Mouse (Mus musculus) forebrain, embryonic 12.5 days (tissue): ENCODE data around the gene Sf3a3. TPM values are rescaled to one million over a fixed set of nuclear protein-coding genes. Genes with fewer than 3 reads are reported as not detected.

Experiments used
- ATAC-seq: fragments of 200-750 bp; cut with Nextera tagmentation; 2 replicates; pipeline ENCODE4 v1.8.0; 2017; ENCODE audit warnings: moderate TSS enrichment; ENCODE audit not compliant: low FRiP score
- H3K27ac ChIP-seq: fragments of 300-500 bp; sonication (generic); 2 replicates; pipeline ENCODE4 v1.5.1; 2016; ENCODE audit warnings: mild to moderate bottlenecking
- H3K27me3 ChIP-seq: fragments of 300-500 bp; sonication (generic); 2 replicates; pipeline ENCODE4 v1.6.1; 2016; ENCODE audit warnings: mild to moderate bottlenecking
- H3K36me3 ChIP-seq: fragments of 300-500 bp; sonication (generic); replicated peaks from 2 replicates; pipeline ENCODE4 v1.6.1; 2016; ENCODE audit warnings: mild to moderate bottlenecking
- H3K4me1 ChIP-seq: fragments of 300-500 bp; sonication (generic); 2 replicates; pipeline ENCODE4 v1.6.1; 2016
- H3K4me2 ChIP-seq: fragments of 300-500 bp; sonication (generic); 2 replicates; pipeline ENCODE4 v1.6.1; 2016; ENCODE audit warnings: mild to moderate bottlenecking, moderate library complexity
- H3K4me3 ChIP-seq: fragments of 300-500 bp; sonication (generic); replicated peaks from 2 replicates; pipeline ENCODE4 v1.5.1; 2016; ENCODE audit warnings: mild to moderate bottlenecking
- H3K9ac ChIP-seq: fragments of 300-500 bp; sonication (generic); 2 replicates; pipeline ENCODE4 v1.6.1; 2016; ENCODE audit warnings: mild to moderate bottlenecking
- H3K9me3 ChIP-seq: fragments of 300-500 bp; sonication (generic); 2 replicates; pipeline ENCODE4 v1.6.1; 2016
- WGBS: fragments of 180-500 bp; shearing (Covaris S2); methylation state at CpG from one replicate; pipeline ENCODE4 v1.1.7; 2016; 5-methylcytosine and 5-hydroxymethylcytosine counted together
- polyA plus RNA-seq: library from polyadenylated mRNA; unstranded; fragments of >200 nt; fragmentation: Nextera tagmentation; extraction: Ambion mirVana; gene quantifications from 2 replicates; pipeline ENCODE4 v1.2.1, GENCODE M21; 2016

Sf3a3 gene
- polyA plus RNA-seq, result 203 and 204 TPM in 2 replicates

GRCm38 (mm10) chr4:124714545-124715481, at the start of gene Sf3a3:
Sf3a3 (plus strand) TSS chr4:124714776.
- Histone ChIP-seq H3K36me3 (peaks cover 37% of the 10 kb centered on the region), H3K4me2 (peak within 1 kb of the TSS; percentile 97), H3K4me1 (peaks cover 25% of the 10 kb centered on the region), H3K4me3 (peak within 1 kb of the TSS; percentile 89), H3K27me3 (peaks cover 6% of the 10 kb centered on the region), H3K9ac (peak within 1 kb of the TSS; percentile 88), H3K9me3 (no peaks in the 10 kb centered on the region), H3K27ac (peak within 1 kb of the TSS; percentile 76)
- under 1% methylated on average over 57 of the region's 57 CpGs for WGBS
- peak; percentile 95 for ATAC-seq

- H3K4me1 ChIP-seq, result peaks cover 58% of the 10 kb centered on the region
- H3K36me3 ChIP-seq, result no peaks in the 10 kb centered on the region
- H3K4me3 ChIP-seq, result no peak overlapping the region
- peak overlapping the region; percentile 34 for H3K4me2 ChIP-seq
- peaks cover 93% of the 10 kb centered on the region for H3K27me3 ChIP-seq
- no peak; the same call in 1 of the 2 replicates for ATAC-seq
- peak overlapping the region; percentile 66 for H3K27ac ChIP-seq
- WGBS, result 11% methylated on average over 14 of the region's 14 CpGs
- H3K9ac ChIP-seq, result peak overlapping the region; percentile 38; the same call in 1 of the 2 replicates
- no peaks in the 10 kb centered on the region for H3K9me3 ChIP-seq
These were observed 47.0 kb upstream of the Sf3a3 start for GRCm38 (mm10) chr4:124667476-124668033.

DNA sequence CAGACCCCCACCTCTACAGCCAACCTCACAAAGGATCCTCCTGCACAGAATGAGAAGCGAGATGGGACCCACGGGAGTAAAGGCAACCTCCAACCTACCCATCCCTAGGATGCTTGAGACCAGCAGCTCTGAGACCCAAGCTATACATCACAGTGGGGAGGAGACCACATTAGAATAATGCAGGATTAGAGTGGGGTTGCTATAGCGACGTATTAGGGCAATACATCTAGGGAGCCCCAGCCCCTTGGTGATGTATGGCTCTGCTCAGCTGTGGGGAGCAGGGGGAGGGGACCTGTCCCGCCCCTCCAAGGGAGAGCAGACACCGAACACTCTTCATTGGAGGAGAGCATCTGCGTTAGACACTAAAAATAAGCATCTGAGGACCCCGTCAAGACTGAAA, 46.5 kb upstream of the Sf3a3 start:
- Histone ChIP-seq H3K27ac (peak overlapping the region; percentile 66), H3K27me3 (peaks cover 88% of the 10 kb centered on the region), H3K9ac (0 out of 2 replicates have a peak overlapping the region, but pooled peaks have one; percentile 38), H3K4me3 (no peak overlapping the region), H3K4me1 (peaks cover 59% of the 10 kb centered on the region), H3K9me3 (no peaks in the 10 kb centered on the region), H3K4me2 (peak overlapping the region; percentile 34), H3K36me3 (no peaks in the 10 kb centered on the region)
- ATAC-seq, result peak; percentile 78
- WGBS, result 6% methylated on average over 8 of the region's 8 CpGs

GRCm38 (mm10) chr4:124670232-124670631, 44.3 kb upstream of the Sf3a3 start:
- no peak overlapping the region for H3K27ac ChIP-seq
- H3K36me3 ChIP-seq, result no peaks in the 10 kb centered on the region
- no peak overlapping the region for H3K9ac ChIP-seq
- ATAC-seq, result no peak
- H3K4me2 ChIP-seq, result no peak overlapping the region
- H3K9me3 ChIP-seq, result no peaks in the 10 kb centered on the region
- H3K4me1 ChIP-seq, result peaks cover 62% of the 10 kb centered on the region
- WGBS, result 65% methylated on average over 8 of the region's 8 CpGs
- no peak overlapping the region for H3K4me3 ChIP-seq
- peaks cover 78% of the 10 kb centered on the region for H3K27me3 ChIP-seq

GRCm38 (mm10) chr4:124671583-124671982, 43.0 kb upstream of the Sf3a3 start:
- ATAC-seq, result no peak
- 0 out of 2 replicates have a peak overlapping the region, but pooled peaks have one; percentile 16 for H3K4me3 ChIP-seq
- 31% methylated on average over 7 of the region's 7 CpGs for WGBS
- H3K4me1 ChIP-seq, result peaks cover 62% of the 10 kb centered on the region
- peaks cover 64% of the 10 kb centered on the region for H3K27me3 ChIP-seq
- no peak overlapping the region; the same call in 1 of the 2 replicates for H3K9ac ChIP-seq
- peak overlapping the region; percentile 51 for H3K4me2 ChIP-seq
- H3K9me3 ChIP-seq, result no peaks in the 10 kb centered on the region
- peak overlapping the region; percentile 74 for H3K27ac ChIP-seq
- no peaks in the 10 kb centered on the region for H3K36me3 ChIP-seq

- H3K27me3 ChIP-seq, result peaks cover 54% of the 10 kb centered on the region
- peak overlapping the region; percentile 51 for H3K4me2 ChIP-seq
- H3K4me1 ChIP-seq, result peaks cover 53% of the 10 kb centered on the region
- ATAC-seq, result peak; percentile 80
- peak overlapping the region; percentile 16 for H3K4me3 ChIP-seq
- WGBS, result 3% methylated on average over 28 of the region's 31 CpGs
- peak overlapping the region; percentile 79 for H3K27ac ChIP-seq
- peaks cover 5% of the 10 kb centered on the region for H3K36me3 ChIP-seq
- no peaks in the 10 kb centered on the region for H3K9me3 ChIP-seq
- 0 out of 2 replicates have a peak overlapping the region, but pooled peaks have one; percentile 21 for H3K9ac ChIP-seq
These were observed 41.9 kb upstream of the Sf3a3 start for GRCm38 (mm10) chr4:124672347-124673320.

DNA sequence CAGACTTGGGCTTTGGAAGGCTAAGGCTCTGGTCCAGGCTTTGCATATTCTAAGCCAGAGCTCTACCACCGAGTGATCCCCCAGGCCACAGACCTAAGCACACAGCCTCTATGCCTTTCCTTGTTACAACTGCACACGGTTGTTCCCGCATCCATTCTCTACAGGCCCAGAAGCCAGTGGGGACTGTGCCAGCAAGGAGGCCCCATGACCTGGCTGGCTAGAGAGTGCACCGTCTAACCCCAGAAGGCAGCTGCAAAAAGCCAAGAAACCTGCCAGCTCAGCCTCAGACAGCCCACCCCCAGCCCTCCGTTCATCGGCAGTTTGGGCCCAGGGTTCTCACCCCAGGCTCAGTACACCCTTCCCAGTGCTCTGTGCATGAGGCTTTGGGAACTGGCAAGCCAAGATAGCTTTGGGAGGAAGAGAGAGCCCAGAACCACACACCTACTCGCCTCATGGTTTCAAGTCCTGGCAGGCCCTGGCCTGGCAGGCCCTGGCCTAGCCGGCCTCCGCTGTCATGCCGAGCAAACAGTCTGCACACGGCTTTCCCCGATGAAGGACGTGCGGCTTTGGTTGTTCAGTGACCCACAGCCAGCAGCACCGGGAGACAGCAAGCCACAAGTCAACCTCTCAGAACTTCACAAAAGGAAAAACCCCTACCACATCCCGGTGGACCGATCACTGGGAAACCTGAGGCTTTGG, 40.1 kb upstream of the Sf3a3 start:
- Histone ChIP-seq H3K27ac (0 out of 2 replicates have a peak overlapping the region, but pooled peaks have one; percentile 19), H3K4me1 (peaks cover 42% of the 10 kb centered on the region), H3K36me3 (peaks cover 22% of the 10 kb centered on the region), H3K9me3 (no peaks in the 10 kb centered on the region), H3K4me2 (no peak overlapping the region), H3K9ac (no peak overlapping the region), H3K27me3 (peaks cover 36% of the 10 kb centered on the region), H3K4me3 (no peak overlapping the region)
- 51% methylated on average over 17 of the region's 17 CpGs for WGBS
- no peak for ATAC-seq

- H3K27me3 ChIP-seq, result peaks cover 32% of the 10 kb centered on the region
- H3K36me3 ChIP-seq, result peaks cover 27% of the 10 kb centered on the region
- no peak overlapping the region for H3K9ac ChIP-seq
- no peak overlapping the region for H3K4me3 ChIP-seq
- H3K9me3 ChIP-seq, result no peaks in the 10 kb centered on the region
- ATAC-seq, result no peak
- WGBS, result 2% methylated on average over 4 of the region's 4 CpGs
- H3K4me1 ChIP-seq, result peaks cover 42% of the 10 kb centered on the region
- no peak overlapping the region for H3K4me2 ChIP-seq
- H3K27ac ChIP-seq, result no peak overlapping the region
These were observed 39.5 kb upstream of the Sf3a3 start for GRCm38 (mm10) chr4:124675037-124675436.

DNA sequence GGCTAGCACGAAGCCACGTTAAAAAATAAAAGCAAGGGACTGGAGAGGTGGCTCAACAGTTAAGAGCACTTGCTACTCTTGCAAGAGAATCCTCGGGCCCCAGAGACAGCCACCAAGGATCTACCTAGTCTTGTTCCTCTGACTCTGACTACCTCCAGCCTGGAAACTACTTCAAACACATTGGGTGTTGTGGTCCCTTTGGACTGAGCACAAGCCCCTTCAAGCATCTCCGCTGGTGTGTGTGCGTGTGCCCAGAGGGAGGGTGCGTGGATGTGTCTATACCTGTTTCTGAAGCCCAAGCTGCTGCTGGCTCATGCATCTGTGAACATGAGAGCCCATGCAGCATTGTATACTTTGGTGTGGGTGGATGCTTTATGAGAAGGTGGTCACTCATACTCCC, 38.6 kb upstream of the Sf3a3 start:
- ATAC-seq, result no peak
- WGBS, result 79% methylated on average over 6 of the region's 6 CpGs
- H3K36me3 ChIP-seq, result peaks cover 37% of the 10 kb centered on the region
- peaks cover 23% of the 10 kb centered on the region for H3K27me3 ChIP-seq
- no peak overlapping the region for H3K27ac ChIP-seq
- H3K4me2 ChIP-seq, result no peak overlapping the region
- no peak overlapping the region for H3K4me3 ChIP-seq
- H3K4me1 ChIP-seq, result peaks cover 40% of the 10 kb centered on the region
- H3K9ac ChIP-seq, result no peak overlapping the region
- H3K9me3 ChIP-seq, result no peaks in the 10 kb centered on the region

- H3K4me3 ChIP-seq, result no peak overlapping the region
- WGBS, result 58% methylated on average over 7 of the region's 7 CpGs
- peaks cover 76% of the 10 kb centered on the region for H3K36me3 ChIP-seq
- no peak overlapping the region for H3K4me2 ChIP-seq
- H3K9ac ChIP-seq, result no peak overlapping the region
- no peaks in the 10 kb centered on the region for H3K4me1 ChIP-seq
- H3K9me3 ChIP-seq, result no peaks in the 10 kb centered on the region
- H3K27me3 ChIP-seq, result no peaks in the 10 kb centered on the region
- no peak overlapping the region for H3K27ac ChIP-seq
- no peak for ATAC-seq
These were observed 32.3 kb upstream of the Sf3a3 start for GRCm38 (mm10) chr4:124682270-124682669.

DNA sequence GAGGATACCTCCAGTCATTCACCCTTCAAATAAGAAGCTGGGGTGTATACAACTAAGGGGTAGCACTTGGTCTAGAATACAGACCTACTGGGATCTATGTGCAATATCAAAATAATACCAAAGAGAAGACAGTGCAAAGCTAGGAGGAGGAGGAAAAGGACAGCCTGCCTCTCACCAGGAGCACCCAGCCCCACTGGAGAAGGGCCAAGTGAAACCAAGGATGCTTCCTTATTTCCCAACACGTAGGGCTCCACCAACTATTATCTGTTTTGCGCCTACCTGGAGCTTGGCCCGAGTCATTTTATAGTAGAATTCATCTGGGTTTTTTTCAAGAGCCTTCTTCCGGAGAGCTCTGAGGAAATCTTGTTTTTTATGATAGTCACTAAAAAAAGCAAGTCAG, 31.1 kb upstream of the Sf3a3 start:
- Histone ChIP-seq H3K9ac (no peak overlapping the region), H3K27me3 (no peaks in the 10 kb centered on the region), H3K9me3 (no peaks in the 10 kb centered on the region), H3K4me1 (no peaks in the 10 kb centered on the region), H3K4me3 (no peak overlapping the region), H3K4me2 (no peak overlapping the region), H3K27ac (no peak overlapping the region), H3K36me3 (peaks cover 72% of the 10 kb centered on the region)
- ATAC-seq, result no peak
- WGBS, result 92% methylated on average over 4 of the region's 4 CpGs
